Mouse (Mus musculus): ENCODE data around the gene Nabp2. TPM values are rescaled to one million over a fixed set of nuclear protein-coding genes. Genes with fewer than 3 reads are reported as not detected.

Nabp2 gene
- polyA plus RNA-seq, 1 experiment from 2014 or later, result 150 TPM

GRCm38 (mm10) chr10:128451014-128451413, 39.7 kb upstream of the Nabp2 start:
- H3K9ac ChIP-seq (ENCODE audit: low read depth, low read length), result no peak overlapping the region
- no peak overlapping the region for H3K4me3 ChIP-seq (ENCODE audit: low read depth, low read length)
- H3K27me3 ChIP-seq (ENCODE audit: control insufficient read depth, insufficient read depth, low read depth, low read length), result no peaks in the 10 kb centered on the region
- 0 out of 2 replicates have a peak, but pooled peaks cover 2% of the 10 kb centered on the region for H3K4me1 ChIP-seq (ENCODE audit: control insufficient read depth, insufficient read depth, low read length)
- no peaks in the 10 kb centered on the region for H3K9me3 ChIP-seq (replicated peaks; ENCODE audit: control insufficient read depth, low read length, poor library complexity, severe bottlenecking)
- no peak for ATAC-seq
- no peak overlapping the region for H3K4me2 ChIP-seq (ENCODE audit: low read length)
- WGBS, result 87% methylated on average over 6 of the region's 6 CpGs
- no peaks in the 10 kb centered on the region for H3K36me3 ChIP-seq (ENCODE audit: control insufficient read depth, insufficient read depth, low read length)
- H3K27ac ChIP-seq (ENCODE audit: low read length), result no peak overlapping the region

GRCm38 (mm10) chr10:128445407-128445806, 34.1 kb upstream of the Nabp2 start:
- Histone ChIP-seq H3K36me3 (ENCODE audit: control insufficient read depth, insufficient read depth, low read length) (no peaks in the 10 kb centered on the region; the same call in 1 of the 2 replicates), H3K9ac (ENCODE audit: low read depth, low read length) (no peak overlapping the region), H3K9me3 (replicated peaks; ENCODE audit: control insufficient read depth, low read length, poor library complexity, severe bottlenecking) (no peaks in the 10 kb centered on the region), H3K4me1 (ENCODE audit: control insufficient read depth, insufficient read depth, low read length) (no peaks in the 10 kb centered on the region), H3K27me3 (ENCODE audit: control insufficient read depth, insufficient read depth, low read depth, low read length) (no peaks in the 10 kb centered on the region), H3K4me2 (ENCODE audit: low read length) (no peak overlapping the region), H3K27ac (ENCODE audit: low read length) (no peak overlapping the region), H3K4me3 (ENCODE audit: low read depth, low read length) (no peak overlapping the region)
- 96% methylated on average over 4 of the region's 4 CpGs for WGBS
- ATAC-seq, result no peak

- H3K9ac ChIP-seq (ENCODE audit: low read depth, low read length), result no peak overlapping the region
- no peak for ATAC-seq
- H3K27ac ChIP-seq (ENCODE audit: low read length), result no peak overlapping the region
- no peak overlapping the region for H3K4me2 ChIP-seq (ENCODE audit: low read length)
- H3K36me3 ChIP-seq (ENCODE audit: control insufficient read depth, insufficient read depth, low read length), result peaks cover 4% of the 10 kb centered on the region
- H3K27me3 ChIP-seq (ENCODE audit: control insufficient read depth, insufficient read depth, low read depth, low read length), result no peaks in the 10 kb centered on the region
- 83% methylated on average over 6 of the region's 6 CpGs for WGBS
- no peaks in the 10 kb centered on the region for H3K4me1 ChIP-seq (ENCODE audit: control insufficient read depth, insufficient read depth, low read length)
- H3K4me3 ChIP-seq (ENCODE audit: low read depth, low read length), result no peak overlapping the region
- H3K9me3 ChIP-seq (replicated peaks; ENCODE audit: control insufficient read depth, low read length, poor library complexity, severe bottlenecking), result no peaks in the 10 kb centered on the region
Measured at GRCm38 (mm10) chr10:128444354-128444753, 33.1 kb upstream of the Nabp2 start.

- 88% methylated on average over 1 of the region's 1 CpGs for WGBS
- no peak overlapping the region for H3K4me2 ChIP-seq (ENCODE audit: low read length)
- H3K9ac ChIP-seq (ENCODE audit: low read depth, low read length), result no peak overlapping the region
- ATAC-seq, result no peak
- H3K27me3 ChIP-seq (ENCODE audit: control insufficient read depth, insufficient read depth, low read depth, low read length), result no peaks in the 10 kb centered on the region
- H3K9me3 ChIP-seq (replicated peaks; ENCODE audit: control insufficient read depth, low read length, poor library complexity, severe bottlenecking), result no peaks in the 10 kb centered on the region
- no peak overlapping the region for H3K4me3 ChIP-seq (ENCODE audit: low read depth, low read length)
- H3K27ac ChIP-seq (ENCODE audit: low read length), result no peak overlapping the region
- peaks cover 18% of the 10 kb centered on the region for H3K36me3 ChIP-seq (ENCODE audit: control insufficient read depth, insufficient read depth, low read length)
- H3K4me1 ChIP-seq (ENCODE audit: control insufficient read depth, insufficient read depth, low read length), result no peaks in the 10 kb centered on the region
Measured at GRCm38 (mm10) chr10:128442718-128443117, 31.4 kb upstream of the Nabp2 start.

GRCm38 (mm10) chr10:128441324-128442119, 30.2 kb upstream of the Nabp2 start:
- Histone ChIP-seq H3K4me3 (ENCODE audit: low read depth, low read length) (no peak overlapping the region), H3K4me1 (ENCODE audit: control insufficient read depth, insufficient read depth, low read length) (no peaks in the 10 kb centered on the region), H3K9ac (ENCODE audit: low read depth, low read length) (no peak overlapping the region), H3K9me3 (replicated peaks; ENCODE audit: control insufficient read depth, low read length, poor library complexity, severe bottlenecking) (no peaks in the 10 kb centered on the region), H3K4me2 (ENCODE audit: low read length) (no peak overlapping the region), H3K27ac (ENCODE audit: low read length) (no peak overlapping the region), H3K36me3 (ENCODE audit: control insufficient read depth, insufficient read depth, low read length) (peaks cover 23% of the 10 kb centered on the region), H3K27me3 (ENCODE audit: control insufficient read depth, insufficient read depth, low read depth, low read length) (no peaks in the 10 kb centered on the region)
- 85% methylated on average over 10 of the region's 10 CpGs for WGBS
- ATAC-seq, result 0 out of 2 replicates have a peak, but pooled peaks have one; percentile 36

- H3K4me1 ChIP-seq (ENCODE audit: control insufficient read depth, insufficient read depth, low read length), result no peaks in the 10 kb centered on the region
- H3K27me3 ChIP-seq (ENCODE audit: control insufficient read depth, insufficient read depth, low read depth, low read length), result no peaks in the 10 kb centered on the region
Measured at GRCm38 (mm10) chr10:128440407-128440806, 29.1 kb upstream of the Nabp2 start.

GRCm38 (mm10) chr10:128438675-128439279, 27.5 kb upstream of the Nabp2 start:
- peaks cover 29% of the 10 kb centered on the region for H3K36me3 ChIP-seq (ENCODE audit: control insufficient read depth, insufficient read depth, low read length)
- H3K4me3 ChIP-seq (ENCODE audit: low read depth, low read length), result no peak overlapping the region
- 83% methylated on average over 10 of the region's 10 CpGs for WGBS
- H3K4me2 ChIP-seq (ENCODE audit: low read length), result no peak overlapping the region
- no peak overlapping the region for H3K9ac ChIP-seq (ENCODE audit: low read depth, low read length)
- H3K4me1 ChIP-seq (ENCODE audit: control insufficient read depth, insufficient read depth, low read length), result no peaks in the 10 kb centered on the region
- H3K9me3 ChIP-seq (replicated peaks; ENCODE audit: control insufficient read depth, low read length, poor library complexity, severe bottlenecking), result no peaks in the 10 kb centered on the region
- no peak for ATAC-seq
- no peaks in the 10 kb centered on the region for H3K27me3 ChIP-seq (ENCODE audit: control insufficient read depth, insufficient read depth, low read depth, low read length)
- no peak overlapping the region for H3K27ac ChIP-seq (ENCODE audit: low read length)

More at GRCm38 (mm10) chr10:128440407-128440806, 29.1 kb upstream of the Nabp2 start:
- Histone ChIP-seq H3K36me3 (ENCODE audit: control insufficient read depth, insufficient read depth, low read length) (peaks cover 29% of the 10 kb centered on the region), H3K9ac (ENCODE audit: low read depth, low read length) (no peak overlapping the region), H3K9me3 (replicated peaks; ENCODE audit: control insufficient read depth, low read length, poor library complexity, severe bottlenecking) (no peaks in the 10 kb centered on the region), H3K4me3 (ENCODE audit: low read depth, low read length) (no peak overlapping the region), H3K4me2 (ENCODE audit: low read length) (no peak overlapping the region), H3K27ac (ENCODE audit: low read length) (no peak overlapping the region)
- WGBS, result 65% methylated on average over 10 of the region's 10 CpGs
- no peak for ATAC-seq

- no peak for ATAC-seq
- WGBS, result 91% methylated on average over 8 of the region's 8 CpGs
Measured at GRCm38 (mm10) chr10:128436376-128436775, 25.1 kb upstream of the Nabp2 start.

GRCm38 (mm10) chr10:128435873-128436272, 24.6 kb upstream of the Nabp2 start:
- 87% methylated on average over 5 of the region's 5 CpGs for WGBS
- Histone ChIP-seq H3K9me3 (replicated peaks; ENCODE audit: control insufficient read depth, low read length, poor library complexity, severe bottlenecking) (no peaks in the 10 kb centered on the region), H3K9ac (ENCODE audit: low read depth, low read length) (no peak overlapping the region), H3K4me2 (ENCODE audit: low read length) (no peak overlapping the region), H3K36me3 (ENCODE audit: control insufficient read depth, insufficient read depth, low read length) (peaks cover 29% of the 10 kb centered on the region), H3K4me1 (ENCODE audit: control insufficient read depth, insufficient read depth, low read length) (no peaks in the 10 kb centered on the region), H3K4me3 (ENCODE audit: low read depth, low read length) (no peak overlapping the region), H3K27ac (ENCODE audit: low read length) (no peak overlapping the region), H3K27me3 (ENCODE audit: control insufficient read depth, insufficient read depth, low read depth, low read length) (no peaks in the 10 kb centered on the region)
- no peak for ATAC-seq

More at GRCm38 (mm10) chr10:128436376-128436775, 25.1 kb upstream of the Nabp2 start:
- peaks cover 29% of the 10 kb centered on the region for H3K36me3 ChIP-seq (ENCODE audit: control insufficient read depth, insufficient read depth, low read length)
- no peak overlapping the region for H3K4me2 ChIP-seq (ENCODE audit: low read length)
- H3K9ac ChIP-seq (ENCODE audit: low read depth, low read length), result no peak overlapping the region
- no peaks in the 10 kb centered on the region for H3K4me1 ChIP-seq (ENCODE audit: control insufficient read depth, insufficient read depth, low read length)
- H3K27ac ChIP-seq (ENCODE audit: low read length), result no peak overlapping the region
- H3K9me3 ChIP-seq (replicated peaks; ENCODE audit: control insufficient read depth, low read length, poor library complexity, severe bottlenecking), result no peaks in the 10 kb centered on the region
- H3K27me3 ChIP-seq (ENCODE audit: control insufficient read depth, insufficient read depth, low read depth, low read length), result no peaks in the 10 kb centered on the region
- no peak overlapping the region for H3K4me3 ChIP-seq (ENCODE audit: low read depth, low read length)

Data from midbrain, embryonic 16.5 days (tissue).